Mouse (Mus musculus) midbrain, embryonic 13.5 days (tissue): ENCODE data around the gene Sorcs2. TPM values are rescaled to one million over a fixed set of nuclear protein-coding genes. Genes with fewer than 3 reads are reported as not detected.

Experiments used
- ATAC-seq: fragments of 200-750 bp; cut with Nextera tagmentation; 2 replicates; pipeline ENCODE4 v1.8.0; 2017; ENCODE audit warnings: mild to moderate bottlenecking, moderate TSS enrichment, moderate library complexity
- H3K27ac ChIP-seq: fragments of 300-500 bp; sonication (generic); 2 replicates; pipeline ENCODE4 v1.5.1; 2015; ENCODE audit warnings: inconsistent platforms, mild to moderate bottlenecking, moderate library complexity
- H3K27me3 ChIP-seq: fragments of 300-500 bp; sonication (generic); 2 replicates; pipeline ENCODE4 v1.6.1; 2015; ENCODE audit warnings: mild to moderate bottlenecking, inconsistent platforms
- H3K36me3 ChIP-seq: fragments of 300-500 bp; sonication (generic); 2 replicates; pipeline ENCODE4 v1.6.1; 2015; ENCODE audit warnings: mild to moderate bottlenecking, inconsistent platforms
- H3K4me1 ChIP-seq: fragments of 300-500 bp; sonication (generic); replicated peaks from 2 replicates; pipeline ENCODE4 v1.6.1; 2015; ENCODE audit warnings: inconsistent platforms
- H3K4me2 ChIP-seq: fragments of 300-500 bp; sonication (generic); replicated peaks from 2 replicates; pipeline ENCODE4 v1.6.1; 2015; ENCODE audit warnings: moderate library complexity, mild to moderate bottlenecking, inconsistent platforms
- H3K4me3 ChIP-seq: fragments of 300-500 bp; sonication (generic); replicated peaks from 2 replicates; pipeline ENCODE4 v1.5.1; 2015; ENCODE audit warnings: mild to moderate bottlenecking, inconsistent platforms
- H3K9ac ChIP-seq: fragments of 300-500 bp; sonication (generic); replicated peaks from 2 replicates; pipeline ENCODE4 v1.6.1; 2015; ENCODE audit warnings: mild to moderate bottlenecking, inconsistent platforms
- H3K9me3 ChIP-seq: fragments of 300-500 bp; sonication (generic); 2 replicates; pipeline ENCODE4 v1.6.1; 2016; ENCODE audit warnings: mild to moderate bottlenecking, inconsistent platforms
- WGBS: fragments of 180-500 bp; shearing (Covaris S2); methylation state at CpG from one replicate; pipeline ENCODE4 v1.1.7; 2015; 5-methylcytosine and 5-hydroxymethylcytosine counted together
- polyA plus RNA-seq: library from polyadenylated mRNA; unstranded; fragments of >200 nt; fragmentation: Nextera tagmentation; extraction: Ambion mirVana; gene quantifications from 2 replicates; pipeline ENCODE4 v1.2.1, GENCODE M21; 2015

Sorcs2 gene
- polyA plus RNA-seq, 1 experiment from 2014 or later, result 16.3 TPM

GRCm38 (mm10) chr5:36230301-36230780 is 167.6 kb downstream of the Sorcs2 start:
- no peak overlapping the region; the same call in 1 of the 2 replicates for H3K4me2 ChIP-seq
- no peaks in the 10 kb centered on the region for H3K9me3 ChIP-seq
- ATAC-seq, result peak; percentile 66
- no peaks in the 10 kb centered on the region for H3K27me3 ChIP-seq
- H3K4me3 ChIP-seq, result no peak overlapping the region
- peak overlapping the region; percentile 83 for H3K27ac ChIP-seq
- H3K4me1 ChIP-seq, result peaks cover 63% of the 10 kb centered on the region
- WGBS, result 53% methylated on average over 9 of the region's 9 CpGs
- no peaks in the 10 kb centered on the region for H3K36me3 ChIP-seq
- H3K9ac ChIP-seq, result no peak overlapping the region

GRCm38 (mm10) chr5:36228405-36229370 is 169.3 kb downstream of the Sorcs2 start:
- peak; percentile 62 for ATAC-seq
- H3K9me3 ChIP-seq, result no peaks in the 10 kb centered on the region
- H3K27ac ChIP-seq, result peak overlapping the region; percentile 83
- H3K4me1 ChIP-seq, result peaks cover 70% of the 10 kb centered on the region
- peak overlapping the region; percentile 19; the same call in 1 of the 2 replicates for H3K9ac ChIP-seq
- H3K27me3 ChIP-seq, result no peaks in the 10 kb centered on the region
- WGBS, result 25% methylated on average over 23 of the region's 23 CpGs
- peak overlapping the region; percentile 17; the same call in 1 of the 2 replicates for H3K4me2 ChIP-seq
- no peaks in the 10 kb centered on the region for H3K36me3 ChIP-seq
- H3K4me3 ChIP-seq, result no peak overlapping the region

GRCm38 (mm10) chr5:36226296-36226695 is 171.6 kb downstream of the Sorcs2 start:
- Histone ChIP-seq H3K27me3 (no peaks in the 10 kb centered on the region), H3K4me2 (no peak overlapping the region), H3K9me3 (no peaks in the 10 kb centered on the region), H3K36me3 (no peaks in the 10 kb centered on the region), H3K27ac (peak overlapping the region; percentile 37), H3K4me1 (peaks cover 82% of the 10 kb centered on the region), H3K9ac (peak overlapping the region; percentile 19; the same call in 1 of the 2 replicates), H3K4me3 (no peak overlapping the region)
- 71% methylated on average over 11 of the region's 11 CpGs for WGBS
- ATAC-seq, result no peak

GRCm38 (mm10) chr5:36225855-36226254 is 172.1 kb downstream of the Sorcs2 start:
- no peaks in the 10 kb centered on the region for H3K27me3 ChIP-seq
- H3K9me3 ChIP-seq, result no peaks in the 10 kb centered on the region
- H3K9ac ChIP-seq, result peak overlapping the region; percentile 19; the same call in 1 of the 2 replicates
- no peaks in the 10 kb centered on the region for H3K36me3 ChIP-seq
- H3K4me3 ChIP-seq, result no peak overlapping the region
- WGBS, result 62% methylated on average over 7 of the region's 7 CpGs
- peaks cover 82% of the 10 kb centered on the region for H3K4me1 ChIP-seq
- peak overlapping the region; percentile 37 for H3K27ac ChIP-seq
- no peak for ATAC-seq
- no peak overlapping the region for H3K4me2 ChIP-seq

- no peak overlapping the region for H3K27ac ChIP-seq
- H3K9ac ChIP-seq, result no peak overlapping the region
- no peak overlapping the region for H3K4me2 ChIP-seq
- WGBS, result 55% methylated on average over 6 of the region's 6 CpGs
- no peaks in the 10 kb centered on the region for H3K27me3 ChIP-seq
- H3K36me3 ChIP-seq, result no peaks in the 10 kb centered on the region
- H3K9me3 ChIP-seq, result no peaks in the 10 kb centered on the region
- H3K4me3 ChIP-seq, result no peak overlapping the region
- peaks cover 70% of the 10 kb centered on the region for H3K4me1 ChIP-seq
- no peak for ATAC-seq
These were observed 174.2 kb downstream of the Sorcs2 start for GRCm38 (mm10) chr5:36223787-36224186.

- peaks cover 39% of the 10 kb centered on the region for H3K4me1 ChIP-seq
- no peak for ATAC-seq
- 54% methylated on average over 6 of the region's 6 CpGs for WGBS
- H3K9me3 ChIP-seq, result no peaks in the 10 kb centered on the region
- no peak overlapping the region for H3K27ac ChIP-seq
- H3K27me3 ChIP-seq, result no peaks in the 10 kb centered on the region
- H3K4me2 ChIP-seq, result no peak overlapping the region
- H3K36me3 ChIP-seq, result no peaks in the 10 kb centered on the region
- H3K9ac ChIP-seq, result no peak overlapping the region
- H3K4me3 ChIP-seq, result no peak overlapping the region
These were observed 177.3 kb downstream of the Sorcs2 start for GRCm38 (mm10) chr5:36220626-36221025.

- WGBS, result 82% methylated on average over 4 of the region's 4 CpGs
- H3K27me3 ChIP-seq, result no peaks in the 10 kb centered on the region
- peaks cover 33% of the 10 kb centered on the region for H3K4me1 ChIP-seq
- no peak overlapping the region for H3K9ac ChIP-seq
- no peak overlapping the region for H3K27ac ChIP-seq
- H3K4me3 ChIP-seq, result no peak overlapping the region
- no peak overlapping the region for H3K4me2 ChIP-seq
- H3K36me3 ChIP-seq, result no peaks in the 10 kb centered on the region
- H3K9me3 ChIP-seq, result no peaks in the 10 kb centered on the region
- ATAC-seq, result no peak
These were observed 177.8 kb downstream of the Sorcs2 start for GRCm38 (mm10) chr5:36220105-36220504.

- Histone ChIP-seq H3K36me3 (no peaks in the 10 kb centered on the region), H3K4me1 (0 out of 2 replicates have a peak, but pooled peaks cover 8% of the 10 kb centered on the region), H3K27me3 (no peaks in the 10 kb centered on the region), H3K9ac (no peak overlapping the region), H3K4me2 (no peak overlapping the region), H3K9me3 (no peaks in the 10 kb centered on the region; the same call in 1 of the 2 replicates), H3K27ac (no peak overlapping the region), H3K4me3 (no peak overlapping the region)
- WGBS, result 84% methylated on average over 10 of the region's 10 CpGs
- ATAC-seq, result peak; percentile 49; the same call in 1 of the 2 replicates
These were observed 184.6 kb downstream of the Sorcs2 start for GRCm38 (mm10) chr5:36213310-36213709.

GRCm38 (mm10) chr5:36208803-36209202 is 189.1 kb downstream of the Sorcs2 start:
- Histone ChIP-seq H3K27ac (no peak overlapping the region), H3K27me3 (no peaks in the 10 kb centered on the region), H3K9me3 (no peaks in the 10 kb centered on the region), H3K9ac (no peak overlapping the region), H3K36me3 (no peaks in the 10 kb centered on the region), H3K4me2 (no peak overlapping the region), H3K4me3 (no peak overlapping the region), H3K4me1 (0 out of 2 replicates have a peak, but pooled peaks cover 8% of the 10 kb centered on the region)
- WGBS, result 83% methylated on average over 3 of the region's 3 CpGs
- ATAC-seq, result no peak

GRCm38 (mm10) chr5:36205397-36205796 is 192.5 kb downstream of the Sorcs2 start:
- WGBS, result 89% methylated on average over 11 of the region's 11 CpGs
- Histone ChIP-seq H3K4me2 (no peak overlapping the region), H3K4me3 (no peak overlapping the region), H3K9me3 (no peaks in the 10 kb centered on the region), H3K4me1 (peaks cover 7% of the 10 kb centered on the region), H3K36me3 (no peaks in the 10 kb centered on the region), H3K27me3 (no peaks in the 10 kb centered on the region), H3K27ac (no peak overlapping the region), H3K9ac (no peak overlapping the region)
- ATAC-seq, result no peak

GRCm38 (mm10) chr5:36203916-36204315 is 194.0 kb downstream of the Sorcs2 start, which contains the start of gene Psapl1:
Psapl1 (plus strand) TSS chr5:36204021.
- Histone ChIP-seq H3K27me3 (no peaks in the 10 kb centered on the region), H3K4me3 (no peak within 1 kb of the TSS), H3K4me2 (no peak within 1 kb of the TSS), H3K4me1 (peaks cover 7% of the 10 kb centered on the region), H3K36me3 (no peaks in the 10 kb centered on the region), H3K27ac (no peak within 1 kb of the TSS), H3K9ac (no peak within 1 kb of the TSS), H3K9me3 (no peaks in the 10 kb centered on the region)
- no peak for ATAC-seq
- WGBS, result 91% methylated on average over 10 of the region's 10 CpGs

GRCm38 (mm10) chr5:36203421-36203820 is 194.5 kb downstream of the Sorcs2 start:
- H3K4me3 ChIP-seq, result no peak overlapping the region
- H3K36me3 ChIP-seq, result no peaks in the 10 kb centered on the region
- H3K27me3 ChIP-seq, result no peaks in the 10 kb centered on the region
- WGBS, result 90% methylated on average over 5 of the region's 5 CpGs
- H3K4me1 ChIP-seq, result peaks cover 7% of the 10 kb centered on the region
- H3K27ac ChIP-seq, result no peak overlapping the region
- H3K9ac ChIP-seq, result no peak overlapping the region
- no peak for ATAC-seq
- H3K9me3 ChIP-seq, result no peaks in the 10 kb centered on the region
- H3K4me2 ChIP-seq, result no peak overlapping the region
